8 mouse cellular contexts compared by ENCODE assay signal in the genomic region with DNA sequence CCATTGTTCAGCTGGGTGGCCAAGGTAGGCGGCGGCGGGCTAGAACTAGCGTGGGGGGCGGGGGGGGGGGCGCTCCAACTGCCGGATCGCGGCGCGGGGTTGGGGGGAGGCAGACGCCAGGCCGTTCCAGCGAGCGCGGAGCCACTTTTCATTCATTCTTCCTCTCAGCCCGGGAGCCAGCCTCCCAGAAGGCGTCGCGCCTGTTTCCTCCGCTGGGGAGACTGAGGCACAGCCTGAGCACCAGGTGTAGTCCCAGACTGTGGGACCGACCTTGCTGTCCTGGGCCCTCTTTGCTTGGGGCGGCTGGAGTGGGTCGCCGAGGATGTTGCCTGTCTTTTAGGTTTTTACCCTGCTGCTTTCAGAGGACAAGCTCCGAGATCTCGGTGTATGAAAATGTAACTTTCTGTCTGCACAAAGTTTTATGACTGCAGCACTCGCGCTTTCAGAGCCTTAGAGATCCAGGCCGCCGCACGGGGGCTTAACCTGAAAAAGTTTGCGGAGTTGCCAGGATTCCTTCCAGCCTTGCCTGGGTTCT.
DNase-seq lines count a peak whose midpoint lies in the region; ATAC-seq and TF ChIP-seq lines count a peak whose summit lies in the region.

No protein-coding gene starts in this region.

- no peaks in the 10 kb centered on the region for H3K27me3 ChIP-seq in C2C12 (ENCODE audit: control insufficient read depth, insufficient read depth, insufficient read length)
- H3K27me3 ChIP-seq in neural tube, embryonic 12.5 days (replicated peaks): no peaks in the 10 kb centered on the region

- H3K36me3 ChIP-seq in C2C12 (ENCODE audit: control insufficient read depth, insufficient read depth): no peaks in the 10 kb centered on the region
- no peaks in the 10 kb centered on the region for H3K36me3 ChIP-seq in neural tube, embryonic 12.5 days

- peak overlapping the region; percentile 83 for H3K9ac ChIP-seq in neural tube, embryonic 12.5 days

- TF ChIP-seq CTCF in gastrocnemius, adult 2 months (IDR thresholded peaks at IDR 0.05): no peak
- no peak for TF ChIP-seq CTCF in C2C12 (IDR thresholded peaks at IDR 0.05; ENCODE audit: control insufficient read depth, insufficient read depth, insufficient read length)
- TF ChIP-seq CTCF in brain, embryonic 14.5 days (IDR thresholded peaks at IDR 0.05; ENCODE audit: borderline replicate concordance, extremely low read depth, insufficient read depth, insufficient read length): no peak

- WGBS in neural tube, embryonic 12.5 days: 1% methylated on average over 28 of the region's 33 CpGs

- TF ChIP-seq POLR2A in brain, embryonic 14.5 days (IDR thresholded peaks at IDR 0.05; ENCODE audit: borderline replicate concordance, extremely low read depth, insufficient read depth, insufficient read length, poor library complexity, severe bottlenecking): no peak

- intact Hi-C loops in gastrocnemius, adult 2 months (cut with DNase I): no loop called here
- intact Hi-C loops in heart, postnatal 10 days (cut with DNase I): no loop called here

- H3K27ac ChIP-seq in gastrocnemius, adult 2 months: peak overlapping the region; percentile 80
- H3K27ac ChIP-seq in neural tube, embryonic 12.5 days: no peak overlapping the region

- no peaks in the 10 kb centered on the region for H3K9me3 ChIP-seq in neural tube, embryonic 12.5 days

- peak overlapping the region; percentile 85 for H3K4me3 ChIP-seq in gastrocnemius, adult 2 months
- H3K4me3 ChIP-seq in C2C12 (ENCODE audit: insufficient read depth, poor library complexity, severe bottlenecking): peak overlapping the region; percentile 59
- peak overlapping the region; percentile 68 for H3K4me3 ChIP-seq in neural tube, embryonic 12.5 days

- H3K4me2 ChIP-seq in neural tube, embryonic 12.5 days (replicated peaks): peak overlapping the region; percentile 92

- peaks cover 51% of the 10 kb centered on the region for H3K79me2 ChIP-seq in C2C12 (ENCODE audit: control insufficient read depth, insufficient read depth)

- H3K79me3 ChIP-seq in C2C12 (ENCODE audit: low read depth): peaks cover 26% of the 10 kb centered on the region

- peak overlapping the region; percentile 96 for H3ac ChIP-seq in C2C12 (ENCODE audit: control insufficient read depth, insufficient read length, low read depth)

- peaks cover 14% of the 10 kb centered on the region for H3K4me1 ChIP-seq in neural tube, embryonic 12.5 days

- ATAC-seq in neural tube, embryonic 12.5 days (ENCODE audit: low FRiP score, low read depth): peak; percentile 83

- DNase-seq in gastrocnemius, adult 2 months: no peak
- no peak for DNase-seq in gastrocnemius, postnatal 25 days
- DNase-seq in brain, embryonic 14.5 days (ENCODE audit: low read depth): peak; percentile 45
- peak; percentile 47 to 48 for DNase-seq in heart, postnatal 10 days
- DNase-seq in liver: peak; percentile 24
- no peak for DNase-seq in urinary bladder, postnatal 14 days (ENCODE audit: low spot score)

TF ChIP-seq in C2C12, 6 proteins besides CTCF, POLR2A, EP300 and RAD21:
- TF ChIP-seq MYOD1 (IDR thresholded peaks at IDR 0.05; ENCODE audit: control insufficient read depth, insufficient read length, low read depth) (no peak), MYOG (IDR thresholded peaks at IDR 0.05; ENCODE audit: control insufficient read depth, extremely low read depth, insufficient read length) (no peak), USF1 (IDR thresholded peaks at IDR 0.05; ENCODE audit: low read depth) (no peak), CEBPB (IDR thresholded peaks at IDR 0.05; ENCODE audit: low read depth) (no peak), MAX (IDR thresholded peaks at IDR 0.05) (no peak), FOSL1 (IDR thresholded peaks at IDR 0.05; ENCODE audit: insufficient read depth, low read length, poor library complexity, severe bottlenecking) (no peak)

Comparison
In these comparisons a context has a peak if more than half of its experiments do, and no peak if none do; other contexts are left out.
1. DNase-seq: peak in brain, embryonic 14.5 days (single experiment), heart, postnatal 10 days (2 of 2) and liver (single experiment); none in gastrocnemius, adult 2 months (single experiment), gastrocnemius, postnatal 25 days (single experiment) and urinary bladder, postnatal 14 days (single experiment).
2. Peak in every context shown above with its lines, with median percentiles within 50 percentile points of each other: H3K4me3 ChIP-seq.